In the genomic region with DNA sequence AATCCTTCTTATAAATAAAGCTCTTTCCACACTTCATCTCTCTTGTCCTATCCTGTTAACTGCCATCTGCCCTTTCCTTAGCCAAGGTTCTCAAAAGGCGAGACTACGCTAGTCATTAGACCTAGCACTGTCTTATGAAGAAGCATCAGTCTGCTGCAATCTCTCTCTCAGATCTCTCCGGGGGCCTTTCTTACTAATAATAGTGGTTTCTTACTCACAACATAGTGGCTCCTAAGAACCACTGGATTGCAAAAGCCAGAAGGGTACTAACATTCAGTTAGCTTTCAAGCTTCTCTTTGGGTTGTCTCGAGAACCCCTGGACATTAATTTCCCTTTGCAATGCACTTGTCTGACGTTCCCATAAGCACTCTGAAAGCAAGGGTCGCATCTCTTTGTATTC, we compare ENCODE assay signal across 32 mouse cellular contexts.
"Had no signal": no experiment of that assay in that cellular context is flagged by ENCODE, and none has a peak within 500 bp of the region (broad histone marks: within the 10 kb centered on the region; RNA-seq: fewer than 3 reads in every experiment).

No protein-coding gene starts in this region.

- H3K27me3 ChIP-seq: limb, embryonic 12.5 days; limb, embryonic 13.5 days; limb, embryonic 15.5 days; liver, embryonic 12.5 days; liver, embryonic 13.5 days; liver, embryonic 15.5 days; lung, embryonic 15.5 days; midbrain, embryonic 12.5 days; midbrain, embryonic 13.5 days; midbrain, embryonic 15.5 days; neural tube, embryonic 12.5 days had no signal

- DNase-seq: left cerebral cortex, postnatal 4 days; liver; liver, embryonic 13.5 days; liver, postnatal 0 days; lung, adult 18-20 months; lung, adult 2 months; lung, embryonic 14.5 days; lung, postnatal 10 days; lung, postnatal 14 days; lung, postnatal 36 days; lung, postnatal 4 days; midbrain, embryonic 14.5 days had no signal

- H3K4me2 ChIP-seq: limb, embryonic 12.5 days; limb, embryonic 13.5 days; limb, embryonic 15.5 days; liver, embryonic 11.5 days; liver, embryonic 12.5 days; liver, embryonic 13.5 days; liver, embryonic 15.5 days; lung, embryonic 14.5 days; lung, embryonic 15.5 days; midbrain, embryonic 11.5 days; midbrain, embryonic 12.5 days; midbrain, embryonic 13.5 days; midbrain, embryonic 15.5 days; neural tube, embryonic 12.5 days had no signal

- ATAC-seq: liver, embryonic 12.5 days; liver, postnatal 0 days; lung, postnatal 0 days; midbrain, embryonic 13.5 days; midbrain, embryonic 15.5 days; midbrain, embryonic 16.5 days had no signal

- H3K9me3 ChIP-seq: limb, embryonic 10.5 days; limb, embryonic 12.5 days; limb, embryonic 13.5 days; limb, embryonic 15.5 days; liver, embryonic 12.5 days; liver, embryonic 13.5 days; liver, embryonic 15.5 days; lung, embryonic 15.5 days; megakaryocyte, embryonic 14.5 days; midbrain, embryonic 10.5 days; midbrain, embryonic 12.5 days; midbrain, embryonic 13.5 days; midbrain, embryonic 15.5 days; neural tube, embryonic 12.5 days had no signal

- H3K4me3 ChIP-seq: limb, embryonic 10.5 days; limb, embryonic 12.5 days; limb, embryonic 13.5 days; limb, embryonic 15.5 days; liver, embryonic 12.5 days; liver, embryonic 13.5 days; liver, embryonic 15.5 days; lung, embryonic 15.5 days; megakaryocyte, embryonic 14.5 days; midbrain, embryonic 10.5 days; midbrain, embryonic 12.5 days; midbrain, embryonic 13.5 days; midbrain, embryonic 15.5 days; myocyte; neural tube, embryonic 12.5 days had no signal

- H3K9ac ChIP-seq: limb, embryonic 12.5 days; limb, embryonic 13.5 days; limb, embryonic 15.5 days; liver, embryonic 12.5 days; liver, embryonic 13.5 days; liver, embryonic 14.5 days; liver, embryonic 15.5 days; liver, postnatal 0 days; lung, embryonic 14.5 days; lung, embryonic 15.5 days; midbrain, embryonic 12.5 days; midbrain, embryonic 13.5 days; midbrain, embryonic 15.5 days; neural tube, embryonic 12.5 days had no signal

- H3K36me3 ChIP-seq: limb, embryonic 10.5 days; limb, embryonic 12.5 days; limb, embryonic 13.5 days; limb, embryonic 15.5 days; liver, embryonic 12.5 days; liver, embryonic 13.5 days; liver, embryonic 15.5 days; lung, embryonic 15.5 days; midbrain, embryonic 10.5 days; midbrain, embryonic 12.5 days; midbrain, embryonic 13.5 days; midbrain, embryonic 15.5 days; neural tube, embryonic 12.5 days had no signal

- H3K27ac ChIP-seq: limb, embryonic 10.5 days; limb, embryonic 12.5 days; limb, embryonic 13.5 days; limb, embryonic 15.5 days; liver, embryonic 12.5 days; liver, embryonic 13.5 days; liver, embryonic 14.5 days; liver, embryonic 15.5 days; lung, embryonic 15.5 days; macrophage; midbrain, embryonic 10.5 days; midbrain, embryonic 12.5 days; midbrain, embryonic 13.5 days; midbrain, embryonic 15.5 days; neural tube, embryonic 12.5 days had no signal

- H3K4me1 ChIP-seq: limb, embryonic 10.5 days; limb, embryonic 15.5 days; liver, embryonic 12.5 days; liver, embryonic 13.5 days; liver, embryonic 15.5 days; midbrain, embryonic 10.5 days; midbrain, embryonic 12.5 days; midbrain, embryonic 13.5 days; midbrain, embryonic 15.5 days; neural tube, embryonic 12.5 days had no signal
